Mouse (Mus musculus) CH12.LX (cell line): Measurements from ENCODE around the gene Mapkapk2.

Source experiments
- CHD1 ChIP-seq: IDR thresholded peaks from 2 replicates; pipeline ENCODE4 v1.6.1; 2012; ENCODE audit warnings: low read depth, low read length, improper control_type of control experiment, inconsistent platforms
- CTCF ChIP-seq, 2 experiments: IDR thresholded peaks in 1 of 2; conservative IDR thresholded peaks in 1 of 2; 2 replicates each; pipeline ENCODE4 v1.5.1; 2011 to 2012; ENCODE audit warnings: low read depth in 2 of 2, low read length in 2 of 2, improper control_type of control experiment in 1 of 2, inconsistent platforms in 1 of 2, mild to moderate bottlenecking in 1 of 2, moderate library complexity in 1 of 2
- EP300 ChIP-seq: IDR thresholded peaks from 2 replicates; pipeline ENCODE4 v1.6.1; 2011; ENCODE audit warnings: low read length, improper control_type of control experiment
- ETS1 ChIP-seq: conservative IDR thresholded peaks from 2 replicates; pipeline ENCODE4 v1.6.1; 2012; ENCODE audit warnings: low read depth, mild to moderate bottlenecking, inconsistent platforms, low read length, improper control_type of control experiment, moderate library complexity
- JUN ChIP-seq: IDR thresholded peaks from 2 replicates; pipeline ENCODE4 v1.6.1; 2011; ENCODE audit warnings: low read depth, mild to moderate bottlenecking, low read length, improper control_type of control experiment, moderate library complexity; ENCODE audit not compliant: insufficient read depth
- MXI1 ChIP-seq: IDR thresholded peaks from 2 replicates; pipeline ENCODE4 v1.6.1; 2011; ENCODE audit warnings: mild to moderate bottlenecking, low read depth, low read length, improper control_type of control experiment
- PAX5 ChIP-seq: IDR thresholded peaks from 2 replicates; pipeline ENCODE4 v1.6.1; 2012; ENCODE audit warnings: low read length, inconsistent platforms, mixed read lengths
- POLR2A ChIP-seq: IDR thresholded peaks from 2 replicates; pipeline ENCODE4 v1.6.1; 2011; ENCODE audit warnings: low read depth, mild to moderate bottlenecking, improper control_type of control experiment, low read length
- RAD21 ChIP-seq: IDR thresholded peaks from 2 replicates; pipeline ENCODE4 v1.6.1; 2011; ENCODE audit warnings: low read depth, mild to moderate bottlenecking, low read length, improper control_type of control experiment, moderate library complexity
- TCF12 ChIP-seq: IDR thresholded peaks from 2 replicates; pipeline ENCODE4 v1.6.1; 2014; ENCODE audit warnings: low read depth, mild to moderate bottlenecking, inconsistent platforms, low read length, improper control_type of control experiment
- USF1 ChIP-seq: IDR thresholded peaks from 2 replicates; pipeline ENCODE4 v1.6.1; 2014; ENCODE audit warnings: low read depth, mild to moderate bottlenecking, inconsistent platforms, low read length, improper control_type of control experiment
- ZMIZ1 ChIP-seq: IDR thresholded peaks from 2 replicates; pipeline ENCODE4 v1.6.1; 2012; ENCODE audit warnings: low read depth, mild to moderate bottlenecking, inconsistent platforms, low read length, improper control_type of control experiment

DNA sequence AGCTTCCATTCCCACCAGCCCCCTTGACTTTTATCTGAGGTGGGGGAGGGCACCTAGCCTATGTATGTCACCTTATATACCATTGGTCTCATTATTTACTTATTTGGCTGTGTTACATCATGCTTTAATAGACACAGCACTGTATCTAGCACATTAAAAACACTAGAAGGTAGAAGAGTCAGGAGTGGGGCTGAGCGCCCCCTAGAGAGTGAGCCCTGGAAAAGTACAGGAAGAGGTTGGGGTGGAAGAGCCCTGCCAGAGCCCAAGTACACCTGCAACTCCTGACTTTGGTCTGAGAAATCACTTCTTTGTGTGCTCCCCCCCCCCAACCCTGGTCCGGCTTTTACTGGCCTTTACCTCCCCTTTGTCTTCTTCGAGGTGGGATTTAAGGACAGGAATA lies 24.4 kb upstream of the Mapkapk2 start:
- TF ChIP-seq POLR2A, result no peak
- peak; percentile 32 to 77; a peak in 3 of 4 replicates for TF ChIP-seq CTCF (conservative IDR thresholded peaks at IDR 0.05 in 1 of 2, IDR thresholded peaks at IDR 0.05 in 1 of 2; ENCODE audit: low read depth in 2 of 2, low read length in 2 of 2)
- TF ChIP-seq TCF12, result no peak
- no peak for TF ChIP-seq PAX5
- no peak for TF ChIP-seq JUN
- peak; percentile 42 for TF ChIP-seq RAD21
- no peak for TF ChIP-seq EP300
- no peak for TF ChIP-seq CHD1
- TF ChIP-seq MXI1, result no peak
- TF ChIP-seq ETS1, result no peak
- TF ChIP-seq ZMIZ1, result no peak
- TF ChIP-seq USF1, result no peak
